Mouse (Mus musculus): ENCODE results near the gene 6430548M08Rik.

DNA sequence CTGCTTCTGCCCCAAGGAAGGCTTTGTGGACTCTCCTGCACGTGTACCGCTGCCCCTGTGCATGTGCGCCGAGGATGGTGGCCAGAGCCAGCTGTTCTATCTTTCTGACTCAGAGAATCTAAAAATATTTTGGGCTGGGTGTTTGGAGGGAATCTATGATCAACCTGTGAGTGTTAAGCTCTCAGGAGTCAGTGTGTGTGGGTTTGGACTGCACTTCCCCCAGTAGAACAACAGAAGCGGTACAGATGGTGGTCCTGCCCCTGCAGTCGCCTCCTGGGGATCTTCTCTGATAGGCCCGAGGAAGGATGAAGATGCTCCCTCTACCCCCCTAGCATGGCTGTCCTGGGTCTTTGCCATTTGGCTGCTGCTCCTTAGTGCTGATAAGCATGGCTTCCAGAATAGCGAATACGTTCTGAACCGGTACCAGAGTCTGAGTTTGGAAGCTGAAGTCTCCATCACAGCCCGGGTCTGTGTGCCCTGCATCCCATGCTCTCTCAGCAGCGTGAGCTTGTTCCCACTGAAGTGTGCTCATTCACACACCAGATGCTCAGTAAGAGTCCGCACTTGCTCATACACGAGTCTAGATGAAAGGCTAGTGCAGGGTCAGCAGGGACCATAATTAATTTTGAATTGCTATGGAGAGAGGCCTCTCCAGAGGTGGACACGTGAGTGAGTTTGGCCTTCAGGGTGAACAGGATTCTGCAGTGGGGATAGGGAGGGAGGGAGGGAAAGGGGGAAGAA, 30.1 kb downstream of the 6430548M08Rik start:
- TF ChIP-seq ZNF384 (IDR thresholded peaks at IDR 0.05; ENCODE audit: low read depth, low read length) (no peak), MAFK (IDR thresholded peaks at IDR 0.05; ENCODE audit: insufficient read depth, low read depth, low read length) (no peak), ZC3H11A (IDR thresholded peaks at IDR 0.05; ENCODE audit: borderline replicate concordance, low read depth, low read length) (no peak)
